Mouse (Mus musculus) left cerebral cortex, adult 8-10 months (tissue): ENCODE results near the gene Zfp760. TPM values are rescaled to one million over a fixed set of nuclear protein-coding genes. Genes with fewer than 3 reads are reported as not detected.

Experiments used
- total RNA-seq, 4 experiments: library from RNA; stranded (reverse); gene quantifications; 2 replicates each; pipeline ENCODE4 v1.2.4; 2022

Gene Zfp760
- total RNA-seq, 4 experiments from 2014 or later, result 6.2 to 7.0 (median 6.3) TPM

Other genes starting within 250 kb of the Zfp760 start
- gene Zfp53, start 218.7 kb upstream of the Zfp760 start, total RNA-seq, result 1 to 10 TPM; 4.1 to 5.5 (median 4.9) TPM
- gene Zfp52, start 172.2 kb upstream of the Zfp760 start, total RNA-seq, result 1 to 10 TPM; 5.6 to 6.6 (median 6.4) TPM
- gene Zfp948, start 140.7 kb upstream of the Zfp760 start, total RNA-seq, result 10 to 100 TPM; 10.8 to 13.7 (median 10.9) TPM
- 10 to 100 TPM in 3 of 4 experiments, 1 to 10 TPM in 1; 8.5 to 14.7 (median 13.2) TPM for gene Zfp983, start 57.1 kb upstream of the Zfp760 start, total RNA-seq
- 1 to 10 TPM; 4.9 to 9.6 (median 7.9) TPM for gene Gm10226, start 15.9 kb upstream of the Zfp760 start, total RNA-seq
- gene Zfp229, start 23.1 kb downstream of the Zfp760 start, total RNA-seq, result 1 to 10 TPM; 4.3 to 5.0 (median 4.8) TPM
- gene Zfp820, start 138.0 kb downstream of the Zfp760 start, total RNA-seq, result under 1 TPM; 0.43 to 0.80 (median 0.58) TPM
- 1 to 10 TPM; 4.0 to 5.0 (median 4.6) TPM for gene Zfp995, start 202.2 kb downstream of the Zfp760 start, total RNA-seq